Mouse (Mus musculus): ENCODE results near the gene Grrp1. TPM values are rescaled to one million over a fixed set of nuclear protein-coding genes. Genes with fewer than 3 reads are reported as not detected.

Gene Grrp1
- total and polyA plus RNA-seq, 2 experiments from 2014 or later: 18.3 TPM

- Histone ChIP-seq H3K27ac (ENCODE audit: low read depth, low read length) (no peak overlapping the region), H3K4me1 (ENCODE audit: insufficient read depth) (no peaks in the 10 kb centered on the region), H3K4me2 (ENCODE audit: low read depth) (no peak overlapping the region), H3K9ac (no peak overlapping the region), H3K27me3 (ENCODE audit: insufficient read depth, low read length) (no peaks in the 10 kb centered on the region), H3K9me3 (ENCODE audit: low read length) (no peaks in the 10 kb centered on the region), H3K36me3 (ENCODE audit: insufficient read depth) (no peaks in the 10 kb centered on the region), H3K4me3 (ENCODE audit: low read depth, low read length) (no peak overlapping the region)
- DNase-seq (no peak), ATAC-seq (no peak)
- no peak for TF ChIP-seq CTCF (IDR thresholded peaks at IDR 0.05; ENCODE audit: low read depth)
- WGBS: 66% methylated on average over 11 of the region's 11 CpGs
These were observed 30.9 kb downstream of the Grrp1 start for GRCm38 (mm10) chr4:134222793-134223600.

GRCm38 (mm10) chr4:134206488-134207053, 47.3 kb downstream of the Grrp1 start:
- H3K4me1 ChIP-seq (ENCODE audit: insufficient read depth): no peaks in the 10 kb centered on the region
- DNase-seq (no peak), ATAC-seq (no peak)
- 74% methylated on average over 6 of the region's 6 CpGs for WGBS
- no peak for TF ChIP-seq CTCF (IDR thresholded peaks at IDR 0.05; ENCODE audit: low read depth)
- no peaks in the 10 kb centered on the region for H3K36me3 ChIP-seq (ENCODE audit: insufficient read depth)
- H3K9ac ChIP-seq: no peak overlapping the region
- no peak overlapping the region for H3K4me3 ChIP-seq (ENCODE audit: low read depth, low read length)
- H3K27ac ChIP-seq (ENCODE audit: low read depth, low read length): no peak overlapping the region
- H3K27me3 ChIP-seq (ENCODE audit: insufficient read depth, low read length): no peaks in the 10 kb centered on the region
- H3K4me2 ChIP-seq (ENCODE audit: low read depth): no peak overlapping the region
- no peaks in the 10 kb centered on the region for H3K9me3 ChIP-seq (ENCODE audit: low read length)

GRCm38 (mm10) chr4:134203340-134203896, 50.5 kb downstream of the Grrp1 start:
- H3K4me2 ChIP-seq (ENCODE audit: low read depth): no peak overlapping the region
- H3K9me3 ChIP-seq (ENCODE audit: low read length): no peaks in the 10 kb centered on the region
- ATAC-seq (no peak), DNase-seq (no peak)
- H3K27me3 ChIP-seq (ENCODE audit: insufficient read depth, low read length): no peaks in the 10 kb centered on the region
- WGBS: 93% methylated on average over 17 of the region's 17 CpGs
- no peak for TF ChIP-seq CTCF (IDR thresholded peaks at IDR 0.05; ENCODE audit: low read depth)
- no peaks in the 10 kb centered on the region for H3K4me1 ChIP-seq (ENCODE audit: insufficient read depth)
- no peak overlapping the region for H3K9ac ChIP-seq
- H3K27ac ChIP-seq (ENCODE audit: low read depth, low read length): no peak overlapping the region
- no peak overlapping the region for H3K4me3 ChIP-seq (ENCODE audit: low read depth, low read length)
- no peaks in the 10 kb centered on the region for H3K36me3 ChIP-seq (ENCODE audit: insufficient read depth)

- Histone ChIP-seq H3K4me3 (ENCODE audit: low read depth, low read length) (no peak within 1 kb of the TSS), H3K36me3 (ENCODE audit: insufficient read depth) (no peaks in the 10 kb centered on the region), H3K9me3 (ENCODE audit: low read length) (no peaks in the 10 kb centered on the region), H3K9ac (no peak within 1 kb of the TSS), H3K4me1 (ENCODE audit: insufficient read depth) (no peaks in the 10 kb centered on the region), H3K27ac (ENCODE audit: low read depth, low read length) (no peak within 1 kb of the TSS), H3K27me3 (ENCODE audit: insufficient read depth, low read length) (no peaks in the 10 kb centered on the region), H3K4me2 (ENCODE audit: low read depth) (no peak within 1 kb of the TSS)
- no peak for TF ChIP-seq CTCF (IDR thresholded peaks at IDR 0.05; ENCODE audit: low read depth)
- no peak for ATAC-seq
- 90% methylated on average over 4 of the region's 4 CpGs for WGBS
- DNase-seq: no peak
These were observed 51.0 kb downstream of the Grrp1 start, which contains the start of gene Gm7534 for GRCm38 (mm10) chr4:134202904-134203303. Gene Gm7534, minus strand, starts transcription at chr4:134203004.

Other genes with a start within 250 kb of the Grrp1 start
- 0.05 TPM in 1 of 2 replicates, not detected in the other for gene Lin28a, start 235.3 kb downstream of the Grrp1 start, total RNA-seq (2014; rRNA removed)
- gene Lin28a, start 235.3 kb downstream of the Grrp1 start, polyA plus RNA-seq (2015; fragmentation: Nextera tagmentation; extraction: Ambion mirVana): not detected in 2 replicates
- not detected in 2 replicates for gene Zfp683, start 200.3 kb downstream of the Grrp1 start, total RNA-seq (2014; rRNA removed)
- gene Zfp683, start 200.3 kb downstream of the Grrp1 start, polyA plus RNA-seq (2015; fragmentation: Nextera tagmentation; extraction: Ambion mirVana): not detected in 2 replicates
- 3.4 and 11.8 TPM in 2 replicates for gene Crybg2, start 193.3 kb downstream of the Grrp1 start, total RNA-seq (2014; rRNA removed)
- gene Crybg2, start 193.3 kb downstream of the Grrp1 start, polyA plus RNA-seq (2015; fragmentation: Nextera tagmentation; extraction: Ambion mirVana): 3.7 and 4.5 TPM in 2 replicates
- gene Cd52, start 159.0 kb downstream of the Grrp1 start, total RNA-seq (2014; rRNA removed): 1.2 and 2.0 TPM in 2 replicates
- gene Cd52, start 159.0 kb downstream of the Grrp1 start, polyA plus RNA-seq (2015; fragmentation: Nextera tagmentation; extraction: Ambion mirVana): 4.1 and 4.6 TPM in 2 replicates
- 5.5 and 13.7 TPM in 2 replicates for gene Ubxn11, start 151.5 kb downstream of the Grrp1 start, total RNA-seq (2014; rRNA removed)
- 11.0 and 14.3 TPM in 2 replicates for gene Ubxn11, start 151.5 kb downstream of the Grrp1 start, polyA plus RNA-seq (2015; fragmentation: Nextera tagmentation; extraction: Ambion mirVana)
- gene Sh3bgrl3, start 125.3 kb downstream of the Grrp1 start, total RNA-seq (2014; rRNA removed): 124 and 162 TPM in 2 replicates
- gene Sh3bgrl3, start 125.3 kb downstream of the Grrp1 start, polyA plus RNA-seq (2015; fragmentation: Nextera tagmentation; extraction: Ambion mirVana): 554 and 579 TPM in 2 replicates
- 11.0 and 14.0 TPM in 2 replicates for gene Cep85, start 67.0 kb downstream of the Grrp1 start, total RNA-seq (2014; rRNA removed)
- 11.8 and 13.5 TPM in 2 replicates for gene Cep85, start 67.0 kb downstream of the Grrp1 start, polyA plus RNA-seq (2015; fragmentation: Nextera tagmentation; extraction: Ambion mirVana)
- not detected in 2 replicates for gene Gm7534, start 51.1 kb downstream of the Grrp1 start, total RNA-seq (2014; rRNA removed)
- not detected in 2 replicates for gene Gm7534, start 51.1 kb downstream of the Grrp1 start, polyA plus RNA-seq (2015; fragmentation: Nextera tagmentation; extraction: Ambion mirVana)
- gene Catsper4, start 26.7 kb downstream of the Grrp1 start, total RNA-seq (2014; rRNA removed): not detected in 2 replicates
- not detected in 2 replicates for gene Catsper4, start 26.7 kb downstream of the Grrp1 start, polyA plus RNA-seq (2015; fragmentation: Nextera tagmentation; extraction: Ambion mirVana)
- gene Cnksr1, start 15.7 kb downstream of the Grrp1 start, total RNA-seq (2014; rRNA removed): 0.08 TPM in 1 of 2 replicates, not detected in the other
- gene Cnksr1, start 15.7 kb downstream of the Grrp1 start, polyA plus RNA-seq (2015; fragmentation: Nextera tagmentation; extraction: Ambion mirVana): 0.18 TPM in 1 of 2 replicates, not detected in the other
- 0.43 TPM in 1 of 2 replicates, not detected in the other for gene E130218I03Rik, start 10.4 kb downstream of the Grrp1 start, total RNA-seq (2014; rRNA removed)
- 0.11 and 0.33 TPM in 2 replicates for gene E130218I03Rik, start 10.4 kb downstream of the Grrp1 start, polyA plus RNA-seq (2015; fragmentation: Nextera tagmentation; extraction: Ambion mirVana)
- gene Zfp593, start 8.5 kb downstream of the Grrp1 start, total RNA-seq (2014; rRNA removed): 11.6 and 12.7 TPM in 2 replicates
- gene Zfp593, start 8.5 kb downstream of the Grrp1 start, polyA plus RNA-seq (2015; fragmentation: Nextera tagmentation; extraction: Ambion mirVana): 13.8 and 15.0 TPM in 2 replicates
- gene Gm30191, start 7.2 kb downstream of the Grrp1 start, total RNA-seq (2014; rRNA removed): not detected in 2 replicates
- 0.25 TPM in 1 of 2 replicates, not detected in the other for gene Gm30191, start 7.2 kb downstream of the Grrp1 start, polyA plus RNA-seq (2015; fragmentation: Nextera tagmentation; extraction: Ambion mirVana)
- 42.2 and 43.8 TPM in 2 replicates for gene Pdik1l, start 33.8 kb upstream of the Grrp1 start, total RNA-seq (2014; rRNA removed)
- gene Pdik1l, start 33.8 kb upstream of the Grrp1 start, polyA plus RNA-seq (2015; fragmentation: Nextera tagmentation; extraction: Ambion mirVana): 21.7 and 28.9 TPM in 2 replicates
- 1.3 and 1.5 TPM in 2 replicates for gene Trim63, start 61.0 kb upstream of the Grrp1 start, total RNA-seq (2014; rRNA removed)
- 0.18 and 0.31 TPM in 2 replicates for gene Trim63, start 61.0 kb upstream of the Grrp1 start, polyA plus RNA-seq (2015; fragmentation: Nextera tagmentation; extraction: Ambion mirVana)
- gene Slc30a2, start 89.1 kb upstream of the Grrp1 start, total RNA-seq (2014; rRNA removed): 0.08 TPM in 1 of 2 replicates, not detected in the other
- gene Slc30a2, start 89.1 kb upstream of the Grrp1 start, polyA plus RNA-seq (2015; fragmentation: Nextera tagmentation; extraction: Ambion mirVana): 0.15 and 0.28 TPM in 2 replicates
- 0.95 and 1.4 TPM in 2 replicates for gene Extl1, start 129.7 kb upstream of the Grrp1 start, total RNA-seq (2014; rRNA removed)
- 1.2 TPM in 2 replicates for gene Extl1, start 129.7 kb upstream of the Grrp1 start, polyA plus RNA-seq (2015; fragmentation: Nextera tagmentation; extraction: Ambion mirVana)
- 11.1 and 18.0 TPM in 2 replicates for gene Pafah2, start 142.2 kb upstream of the Grrp1 start, total RNA-seq (2014; rRNA removed)
- gene Pafah2, start 142.2 kb upstream of the Grrp1 start, polyA plus RNA-seq (2015; fragmentation: Nextera tagmentation; extraction: Ambion mirVana): 6.4 and 7.6 TPM in 2 replicates
- gene Stmn1, start 214.2 kb upstream of the Grrp1 start, total RNA-seq (2014; rRNA removed): 2,537 and 3,460 TPM in 2 replicates
- gene Stmn1, start 214.2 kb upstream of the Grrp1 start, polyA plus RNA-seq (2015; fragmentation: Nextera tagmentation; extraction: Ambion mirVana): 7,274 and 8,446 TPM in 2 replicates
- 33.9 and 36.6 TPM in 2 replicates for gene Paqr7, start 242.6 kb upstream of the Grrp1 start, total RNA-seq (2014; rRNA removed)
- gene Paqr7, start 242.6 kb upstream of the Grrp1 start, polyA plus RNA-seq (2015; fragmentation: Nextera tagmentation; extraction: Ambion mirVana): 21.3 and 28.1 TPM in 2 replicates

All from forebrain, postnatal 0 days (tissue).